Mouse (Mus musculus) brain, embryonic 14.5 days (tissue): Measurements from ENCODE around the gene Ehhadh.

Source experiments
- CTCF ChIP-seq: fragments of 200-500 bp; IDR thresholded peaks from 2 replicates; pipeline ENCODE4 v1.5.1; 2012; ENCODE audit warnings: inconsistent platforms, mild to moderate bottlenecking, moderate library complexity, borderline replicate concordance; ENCODE audit not compliant: insufficient read depth, insufficient read length; ENCODE audit errors: extremely low read depth
- POLR2A ChIP-seq: fragments of 200-500 bp; IDR thresholded peaks from 2 replicates; pipeline ENCODE4 v1.6.1; 2012; ENCODE audit warnings: mild to moderate bottlenecking, inconsistent platforms, borderline replicate concordance; ENCODE audit not compliant: poor library complexity, insufficient read depth, insufficient read length, severe bottlenecking; ENCODE audit errors: extremely low read depth

- TF ChIP-seq CTCF (peak; percentile 64; the same call in 1 of the 2 replicates), POLR2A (no peak)
Observed at GRCm38 (mm10) chr16:21814861-21815668, 27.5 kb upstream of the Ehhadh start.
